ENCODE assay signal across 8 mouse cellular contexts in genomic region chr2:143914760-143915599, GRCm38 (mm10). TPM values are rescaled to one million over a fixed set of nuclear protein-coding genes. Genes with fewer than 3 reads are reported as not detected.
DNase-seq lines count a peak whose midpoint lies in the region; ATAC-seq and TF ChIP-seq lines count a peak whose summit lies in the region.

Gene Dstn (plus strand): TSS chr2:143915320.

- H3K4me3 ChIP-seq in hindbrain, embryonic 10.5 days = peak within 1 kb of the TSS; percentile 77
- H3K4me3 ChIP-seq in lung, postnatal 0 days (ENCODE audit: low read depth, low read length) = peak within 1 kb of the TSS; percentile 87

- peak; percentile 81 for DNase-seq in MEL-GATA-1-ER (ENCODE audit: extremely low read depth, low read depth)
- DNase-seq in cerebellum, adult 8-10 months = peak; percentile 98
- DNase-seq in hindbrain, embryonic 10.5 days (ENCODE audit: low spot score) = peak; percentile 98
- peak; percentile 97 for DNase-seq in layer of hippocampus, adult 9-11 months
- DNase-seq in lung, postnatal 0 days (ENCODE audit: low spot score) = peak; percentile 98
- peak; percentile 99 for DNase-seq in ovary, postnatal 14 days (ENCODE audit: low spot score)
- DNase-seq in thymus, postnatal 14 days = peak; percentile 95

- H3K9ac ChIP-seq in lung, postnatal 0 days (replicated peaks; ENCODE audit: low read depth) = peak within 1 kb of the TSS; percentile 99

- under 1% methylated on average over 71 of the region's 71 CpGs for WGBS in hindbrain, embryonic 10.5 days
- under 1% methylated on average over 66 of the region's 71 CpGs for WGBS in lung, postnatal 0 days

- H3K9me3 ChIP-seq in hindbrain, embryonic 10.5 days = no peaks in the 10 kb centered on the region
- no peaks in the 10 kb centered on the region for H3K9me3 ChIP-seq in lung, postnatal 0 days (ENCODE audit: low read length)

- H3K27ac ChIP-seq in hindbrain, embryonic 10.5 days = peak within 1 kb of the TSS; percentile 97
- H3K27ac ChIP-seq in lung, postnatal 0 days (ENCODE audit: low read length) = peak within 1 kb of the TSS; percentile 99

- H3K4me2 ChIP-seq in lung, postnatal 0 days (replicated peaks; ENCODE audit: low read depth, low read length) = peak within 1 kb of the TSS; percentile 59

- peak; percentile 89 for ATAC-seq in frontal cortex, adult (ENCODE audit: low TSS enrichment)
- ATAC-seq in lung, postnatal 0 days = peak; percentile 96

- H3K4me1 ChIP-seq in hindbrain, embryonic 10.5 days (replicated peaks) = peaks cover 35% of the 10 kb centered on the region
- H3K4me1 ChIP-seq in lung, postnatal 0 days (ENCODE audit: insufficient read depth, low read depth, low read length) = peaks cover 9% of the 10 kb centered on the region

- TF ChIP-seq CTCF in lung, postnatal 0 days (IDR thresholded peaks at IDR 0.05) = no peak

- TF ChIP-seq EP300 in lung, postnatal 0 days (IDR thresholded peaks at IDR 0.05) = peak; percentile 47; the same call in 1 of the 2 replicates

- no peaks in the 10 kb centered on the region for H3K27me3 ChIP-seq in hindbrain, embryonic 10.5 days (ENCODE audit: insufficient read depth, poor library complexity, severe bottlenecking)
- no peaks in the 10 kb centered on the region for H3K27me3 ChIP-seq in lung, postnatal 0 days (replicated peaks; ENCODE audit: insufficient read depth, low read length)

- no peaks in the 10 kb centered on the region for H3K36me3 ChIP-seq in hindbrain, embryonic 10.5 days
- H3K36me3 ChIP-seq in lung, postnatal 0 days (ENCODE audit: insufficient read depth, low read length) = no peaks in the 10 kb centered on the region

RNA-seq across cellular contexts. Expression of gene Dstn, which starts in this region (rescaled TPM):
- 327 and 368 TPM in 2 replicates for polyA plus RNA-seq in hindbrain, embryonic 10.5 days (2016; fragmentation: Nextera tagmentation; extraction: Ambion mirVana)
- polyA plus RNA-seq in lung, postnatal 0 days (2015; fragmentation: Nextera tagmentation; extraction: Ambion mirVana) = 640 and 655 TPM in 2 replicates

Comparison
In these comparisons a context has a peak if more than half of its experiments do, and no peak if none do; other contexts are left out.
1. Peak in every context shown above with its lines: DNase-seq, ATAC-seq, H3K4me3 ChIP-seq and H3K27ac ChIP-seq.